In the genomic region with DNA sequence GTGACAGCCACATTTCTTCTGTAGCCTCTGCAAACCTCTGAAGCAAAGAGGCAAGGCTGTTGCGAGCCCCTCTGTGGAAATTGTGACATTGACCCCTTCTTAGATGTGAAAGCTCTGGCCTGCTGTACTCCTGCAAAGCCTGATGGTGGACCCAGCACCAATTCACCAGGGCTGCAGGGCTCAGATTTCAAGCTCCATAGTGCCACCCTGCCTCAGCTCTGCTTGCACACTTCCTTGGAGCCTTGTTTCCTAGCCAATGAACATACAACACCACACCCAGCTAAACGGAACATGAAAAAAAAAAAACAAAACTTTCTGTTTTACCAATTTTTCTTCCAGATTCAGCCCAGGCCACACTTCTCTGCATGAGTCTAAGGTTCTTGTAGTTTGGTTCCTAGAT, we compare ENCODE assay signal across 25 mouse cellular contexts.
DNase-seq lines count a peak whose midpoint lies in the region; ATAC-seq and TF ChIP-seq lines count a peak whose summit lies in the region.
"Had no signal": no experiment of that assay in that cellular context is flagged by ENCODE, and none has a peak within 500 bp of the region (broad histone marks: within the 10 kb centered on the region; RNA-seq: fewer than 3 reads in every experiment).

No protein-coding gene starts in this region.

- WGBS in heart, embryonic 13.5 days: 55% methylated on average over 2 of the region's 2 CpGs
- WGBS in kidney, postnatal 0 days: 40% methylated on average over 2 of the region's 2 CpGs
- 67% methylated on average over 2 of the region's 2 CpGs for WGBS in midbrain, embryonic 10.5 days
- WGBS in midbrain, embryonic 13.5 days: 86% methylated on average over 2 of the region's 2 CpGs
- WGBS in stomach, postnatal 0 days: 55% methylated on average over 2 of the region's 2 CpGs
- WGBS in embryonic facial prominence, embryonic 10.5 days: 60% methylated on average over 2 of the region's 2 CpGs

- DNase-seq in heart, adult 11 months: no peak
- DNase-seq in kidney, postnatal 0 days (ENCODE audit: low spot score): no peak
- DNase-seq in kidney, postnatal 14 days: no peak
- DNase-seq in midbrain, embryonic 10.5 days (ENCODE audit: low spot score): no peak
- no peak for DNase-seq in stomach, postnatal 0 days (ENCODE audit: low spot score)
- no peak for DNase-seq in embryonic facial prominence, embryonic 10.5 days (ENCODE audit: low spot score)
- DNase-seq: adrenal gland, postnatal 10 days; adrenal gland, postnatal 36 days; cerebellum, adult 18-20 months; cerebellum, adult 9-10 months; cerebellum, postnatal 14 days; forebrain, postnatal 0 days; gastrocnemius, adult 2 months; gastrocnemius, postnatal 14 days; heart, adult 18-20 months; heart, postnatal 36 days had no signal

- H3K27ac ChIP-seq in heart, embryonic 13.5 days (replicated peaks): 0 out of 2 replicates have a peak overlapping the region, but pooled peaks have one; percentile 15
- no peak overlapping the region for H3K27ac ChIP-seq in kidney, postnatal 0 days
- peak overlapping the region; percentile 9; the same call in 1 of the 2 replicates for H3K27ac ChIP-seq in midbrain, embryonic 10.5 days (replicated peaks)
- H3K27ac ChIP-seq in midbrain, embryonic 13.5 days: no peak overlapping the region
- peak overlapping the region; percentile 63 for H3K27ac ChIP-seq in stomach, postnatal 0 days (replicated peaks)
- H3K27ac ChIP-seq in embryonic facial prominence, embryonic 10.5 days (replicated peaks): no peak overlapping the region
- H3K27ac ChIP-seq: embryonic facial prominence, embryonic 12.5 days; embryonic facial prominence, embryonic 15.5 days; gastrocnemius, adult 2 months; hindbrain, embryonic 10.5 days; hindbrain, embryonic 14.5 days had no signal

- TF ChIP-seq EP300 in stomach, postnatal 0 days (optimal IDR thresholded peaks at IDR 0.05): no peak

- peak overlapping the region; percentile 52; the same call in 1 of the 2 replicates for H3K9ac ChIP-seq in heart, embryonic 13.5 days
- no peak overlapping the region for H3K9ac ChIP-seq in kidney, postnatal 0 days (ENCODE audit: low read depth, low read length)
- no peak overlapping the region for H3K9ac ChIP-seq in midbrain, embryonic 13.5 days (replicated peaks)
- no peak overlapping the region for H3K9ac ChIP-seq in stomach, postnatal 0 days (ENCODE audit: low read length)
- H3K9ac ChIP-seq: embryonic facial prominence, embryonic 12.5 days; embryonic facial prominence, embryonic 15.5 days; forebrain, postnatal 0 days; hindbrain, embryonic 14.5 days had no signal

- TF ChIP-seq CTCF in kidney, postnatal 0 days (IDR thresholded peaks at IDR 0.05; ENCODE audit: low read depth): peak; percentile 8; the same call in 1 of the 2 replicates
- peak; percentile 23; the same call in 1 of the 2 replicates for TF ChIP-seq CTCF in stomach, postnatal 0 days (IDR thresholded peaks at IDR 0.05; ENCODE audit: low read depth)

- H3K4me2 ChIP-seq in heart, embryonic 13.5 days: no peak overlapping the region
- H3K4me2 ChIP-seq in kidney, postnatal 0 days (ENCODE audit: low read length): no peak overlapping the region
- H3K4me2 ChIP-seq in midbrain, embryonic 13.5 days (replicated peaks): no peak overlapping the region
- H3K4me2 ChIP-seq in stomach, postnatal 0 days (replicated peaks; ENCODE audit: low read depth): no peak overlapping the region
- H3K4me2 ChIP-seq: embryonic facial prominence, embryonic 12.5 days; embryonic facial prominence, embryonic 15.5 days; hindbrain, embryonic 14.5 days had no signal

- no peaks in the 10 kb centered on the region for H3K27me3 ChIP-seq in heart, embryonic 13.5 days (replicated peaks)
- H3K27me3 ChIP-seq in kidney, postnatal 0 days (ENCODE audit: insufficient read depth, low read length): no peaks in the 10 kb centered on the region
- peaks cover 7% of the 10 kb centered on the region; the same call in 1 of the 2 replicates for H3K27me3 ChIP-seq in midbrain, embryonic 10.5 days (ENCODE audit: low read depth, poor library complexity, severe bottlenecking)
- H3K27me3 ChIP-seq in midbrain, embryonic 13.5 days: 0 out of 2 replicates have a peak, but pooled peaks cover 5% of the 10 kb centered on the region
- no peaks in the 10 kb centered on the region for H3K27me3 ChIP-seq in stomach, postnatal 0 days (ENCODE audit: control insufficient read depth, insufficient read depth, low read length)
- 0 out of 2 replicates have a peak, but pooled peaks cover 7% of the 10 kb centered on the region for H3K27me3 ChIP-seq in embryonic facial prominence, embryonic 10.5 days (replicated peaks; ENCODE audit: low read depth, poor library complexity, severe bottlenecking)
- H3K27me3 ChIP-seq: embryonic facial prominence, embryonic 12.5 days; embryonic facial prominence, embryonic 15.5 days had no signal

- H3K9me3 ChIP-seq in heart, embryonic 13.5 days: no peaks in the 10 kb centered on the region
- no peaks in the 10 kb centered on the region for H3K9me3 ChIP-seq in kidney, postnatal 0 days (replicated peaks; ENCODE audit: low read length)
- H3K9me3 ChIP-seq in midbrain, embryonic 10.5 days (replicated peaks): no peaks in the 10 kb centered on the region
- H3K9me3 ChIP-seq in midbrain, embryonic 13.5 days: no peaks in the 10 kb centered on the region
- no peaks in the 10 kb centered on the region for H3K9me3 ChIP-seq in stomach, postnatal 0 days (ENCODE audit: control insufficient read depth, low read length)
- H3K9me3 ChIP-seq in embryonic facial prominence, embryonic 10.5 days: no peaks in the 10 kb centered on the region
- H3K9me3 ChIP-seq: embryonic facial prominence, embryonic 12.5 days; embryonic facial prominence, embryonic 15.5 days; hindbrain, embryonic 10.5 days had no signal

- no peaks in the 10 kb centered on the region for H3K36me3 ChIP-seq in heart, embryonic 13.5 days
- H3K36me3 ChIP-seq in kidney, postnatal 0 days (ENCODE audit: insufficient read depth, low read length): no peaks in the 10 kb centered on the region
- H3K36me3 ChIP-seq in midbrain, embryonic 10.5 days: no peaks in the 10 kb centered on the region
- H3K36me3 ChIP-seq in midbrain, embryonic 13.5 days: no peaks in the 10 kb centered on the region
- H3K36me3 ChIP-seq in stomach, postnatal 0 days (ENCODE audit: control insufficient read depth, insufficient read depth, low read length): no peaks in the 10 kb centered on the region
- no peaks in the 10 kb centered on the region for H3K36me3 ChIP-seq in embryonic facial prominence, embryonic 10.5 days (replicated peaks)
- H3K36me3 ChIP-seq: embryonic facial prominence, embryonic 12.5 days; embryonic facial prominence, embryonic 15.5 days; hindbrain, embryonic 10.5 days had no signal

- H3K4me3 ChIP-seq in heart, embryonic 13.5 days: no peak overlapping the region
- H3K4me3 ChIP-seq in kidney, postnatal 0 days (replicated peaks; ENCODE audit: low read depth, low read length): no peak overlapping the region
- H3K4me3 ChIP-seq in midbrain, embryonic 10.5 days: no peak overlapping the region
- H3K4me3 ChIP-seq in midbrain, embryonic 13.5 days (replicated peaks): no peak overlapping the region
- H3K4me3 ChIP-seq in stomach, postnatal 0 days (ENCODE audit: low read depth, low read length): no peak overlapping the region
- H3K4me3 ChIP-seq in embryonic facial prominence, embryonic 10.5 days: no peak overlapping the region
- H3K4me3 ChIP-seq: embryonic facial prominence, embryonic 12.5 days; embryonic facial prominence, embryonic 15.5 days; gastrocnemius, adult 2 months; hindbrain, embryonic 10.5 days had no signal

- ATAC-seq in heart, embryonic 13.5 days (ENCODE audit: extremely low read depth, insufficient number of reproducible peaks, low FRiP score, low TSS enrichment): no peak
- ATAC-seq in kidney, postnatal 0 days (replicated peaks; ENCODE audit: low FRiP score, low read depth): no peak
- ATAC-seq in midbrain, embryonic 13.5 days: no peak
- no peak for ATAC-seq in stomach, postnatal 0 days (ENCODE audit: low FRiP score, low TSS enrichment)
- ATAC-seq: activated CD4-positive, CD25-positive, alpha-beta regulatory T cell, adult 4 months; CD4-positive, CD25-positive, alpha-beta regulatory T cell, adult 4 months; forebrain, embryonic 14.5 days; forebrain, postnatal 0 days had no signal

- peaks cover 18% of the 10 kb centered on the region for H3K4me1 ChIP-seq in heart, embryonic 13.5 days
- peaks cover 7% of the 10 kb centered on the region; the same call in 1 of the 2 replicates for H3K4me1 ChIP-seq in kidney, postnatal 0 days (replicated peaks; ENCODE audit: insufficient read depth, low read length)
- peaks cover 12% of the 10 kb centered on the region for H3K4me1 ChIP-seq in midbrain, embryonic 10.5 days
- peaks cover 9% of the 10 kb centered on the region for H3K4me1 ChIP-seq in midbrain, embryonic 13.5 days (replicated peaks)
- H3K4me1 ChIP-seq in stomach, postnatal 0 days (replicated peaks; ENCODE audit: control insufficient read depth, insufficient read depth): no peaks in the 10 kb centered on the region
- peaks cover 14% of the 10 kb centered on the region for H3K4me1 ChIP-seq in embryonic facial prominence, embryonic 10.5 days

Comparison
In these comparisons a context has a peak if more than half of its experiments do, and no peak if none do; other contexts are left out.
1. H3K27ac ChIP-seq: peak in heart, embryonic 13.5 days (single experiment), midbrain, embryonic 10.5 days (single experiment) and stomach, postnatal 0 days (single experiment); none in kidney, postnatal 0 days (single experiment), midbrain, embryonic 13.5 days (single experiment) and embryonic facial prominence, embryonic 10.5 days (single experiment).